Mouse (Mus musculus): Measurements from ENCODE around the gene Pard3b.
"Not testable (repeated sequence)": the region's sequence is repeated elsewhere in the genome, so short reads cannot be mapped to it uniquely, and the experiment has no call there.

Pard3b gene

GRCm38 (mm10) chr1:62597751-62598400 is 959.3 kb downstream of the Pard3b start:
- no peak for DNase-seq

- DNase-seq = no peak
These were observed 959.9 kb downstream of the Pard3b start for GRCm38 (mm10) chr1:62598551-62598950.

GRCm38 (mm10) chr1:62604644-62605043 is 966.0 kb downstream of the Pard3b start:
- not testable (repeated sequence) for DNase-seq

GRCm38 (mm10) chr1:62618109-62618665 is 979.6 kb downstream of the Pard3b start:
- DNase-seq = no peak

GRCm38 (mm10) chr1:62619456-62619855 is 980.8 kb downstream of the Pard3b start:
- no peak for DNase-seq

GRCm38 (mm10) chr1:62622447-62622846 is 983.8 kb downstream of the Pard3b start:
- DNase-seq = no peak

GRCm38 (mm10) chr1:62624166-62624565 is 985.5 kb downstream of the Pard3b start:
- DNase-seq = no peak

GRCm38 (mm10) chr1:62624836-62625235 is 986.2 kb downstream of the Pard3b start:
- DNase-seq = no peak

- DNase-seq = no peak
These were observed 986.7 kb downstream of the Pard3b start for GRCm38 (mm10) chr1:62625332-62625731.

- DNase-seq = no peak
These were observed 987.3 kb downstream of the Pard3b start for GRCm38 (mm10) chr1:62625819-62626505.

GRCm38 (mm10) chr1:62629952-62630351 is 991.3 kb downstream of the Pard3b start:
- no peak for DNase-seq

- DNase-seq = no peak
These were observed 993.1 kb downstream of the Pard3b start for GRCm38 (mm10) chr1:62631511-62632305.

- no peak for DNase-seq
These were observed 994.3 kb downstream of the Pard3b start for GRCm38 (mm10) chr1:62632886-62633285.

- DNase-seq = no peak
These were observed 996.6 kb downstream of the Pard3b start for GRCm38 (mm10) chr1:62635203-62635602.

GRCm38 (mm10) chr1:62636906-62637673 is 998.5 kb downstream of the Pard3b start:
- no peak for DNase-seq

GRCm38 (mm10) chr1:62639012-62639411 is 1000.4 kb downstream of the Pard3b start:
- no peak for DNase-seq

- no peak for DNase-seq
These were observed 1000.8 kb downstream of the Pard3b start for GRCm38 (mm10) chr1:62639440-62639839.

GRCm38 (mm10) chr1:62644631-62645278 is 1006.1 kb downstream of the Pard3b start:
- no peak for DNase-seq

- no peak for DNase-seq
These were observed 1008.2 kb downstream of the Pard3b start for GRCm38 (mm10) chr1:62646812-62647211.

GRCm38 (mm10) chr1:62648116-62648515 is 1009.5 kb downstream of the Pard3b start:
- no peak for DNase-seq

- DNase-seq = no peak
These were observed 1010.0 kb downstream of the Pard3b start for GRCm38 (mm10) chr1:62648591-62648990.

- no peak for DNase-seq
These were observed 1011.9 kb downstream of the Pard3b start for GRCm38 (mm10) chr1:62650491-62650890.
